Mouse (Mus musculus) NIH3T3 (cell line): ENCODE data around the gene Rock2.

Source experiments
- DNase-seq: peaks from one replicate; pipeline ENCODE4 v3.0.0-alpha.2; 2012; ENCODE audit warnings: low read depth

Gene Rock2

DNA sequence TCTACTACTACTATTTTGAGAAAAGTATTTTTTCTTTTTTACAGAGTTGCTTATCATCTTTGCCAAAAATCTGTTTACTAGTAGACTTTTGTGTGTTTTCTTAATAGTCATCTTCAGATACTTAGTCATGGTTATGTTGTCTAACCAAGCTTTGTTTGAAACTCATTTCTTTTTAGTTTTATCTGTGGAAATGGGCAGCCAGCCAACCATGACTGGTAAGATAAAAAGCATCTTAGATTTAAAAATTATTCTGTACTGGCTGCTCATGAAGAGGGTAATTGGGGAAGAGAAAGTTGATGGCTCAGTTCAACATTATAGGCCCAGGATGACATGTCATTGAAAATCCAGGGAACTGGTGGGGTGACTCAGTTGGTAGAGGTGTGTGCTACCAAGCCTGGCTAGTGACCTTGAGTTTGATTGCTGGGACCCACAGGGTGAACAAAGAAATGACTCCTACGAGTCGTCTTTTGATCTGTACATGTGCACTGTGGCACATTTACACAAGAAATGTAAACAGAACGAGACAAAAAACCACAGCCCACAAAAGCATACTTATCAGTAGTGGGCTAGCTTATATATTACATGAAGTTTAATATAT lies 6.0 kb downstream of the Rock2 start:
- DNase-seq = peak; percentile 32

DNA sequence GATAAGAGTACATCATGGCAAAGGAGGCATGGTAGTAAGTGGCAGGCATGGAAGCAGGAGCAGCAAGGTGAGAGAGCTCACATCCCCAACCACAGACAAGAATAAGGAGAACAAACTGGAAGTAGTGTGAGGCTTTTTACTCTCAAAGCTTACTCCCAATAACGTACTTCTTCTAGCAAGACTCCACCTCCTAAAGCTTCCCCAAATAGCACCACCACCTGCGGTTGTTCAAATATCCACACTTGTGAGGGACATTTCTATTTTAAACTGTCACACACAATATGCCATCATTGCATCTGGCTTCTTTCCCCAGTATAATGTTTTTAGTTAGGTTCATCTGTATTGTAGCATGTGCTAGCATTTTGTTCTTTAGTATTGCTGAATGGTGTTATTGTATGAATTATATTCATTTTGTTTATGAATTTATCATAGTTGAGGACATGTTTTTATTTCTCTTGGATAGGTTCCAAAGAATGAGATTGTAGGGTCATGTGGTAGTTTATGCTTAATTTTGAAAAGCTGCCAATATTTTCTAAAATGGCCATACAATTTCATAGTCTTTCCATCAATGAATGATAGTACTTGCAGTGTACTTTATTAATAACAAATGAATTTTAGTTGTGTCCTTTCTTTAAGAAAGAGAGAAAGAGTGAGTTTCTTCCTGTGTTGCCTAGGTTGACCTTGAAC lies 9.4 kb downstream of the Rock2 start:
- peak; percentile 46 for DNase-seq

DNA sequence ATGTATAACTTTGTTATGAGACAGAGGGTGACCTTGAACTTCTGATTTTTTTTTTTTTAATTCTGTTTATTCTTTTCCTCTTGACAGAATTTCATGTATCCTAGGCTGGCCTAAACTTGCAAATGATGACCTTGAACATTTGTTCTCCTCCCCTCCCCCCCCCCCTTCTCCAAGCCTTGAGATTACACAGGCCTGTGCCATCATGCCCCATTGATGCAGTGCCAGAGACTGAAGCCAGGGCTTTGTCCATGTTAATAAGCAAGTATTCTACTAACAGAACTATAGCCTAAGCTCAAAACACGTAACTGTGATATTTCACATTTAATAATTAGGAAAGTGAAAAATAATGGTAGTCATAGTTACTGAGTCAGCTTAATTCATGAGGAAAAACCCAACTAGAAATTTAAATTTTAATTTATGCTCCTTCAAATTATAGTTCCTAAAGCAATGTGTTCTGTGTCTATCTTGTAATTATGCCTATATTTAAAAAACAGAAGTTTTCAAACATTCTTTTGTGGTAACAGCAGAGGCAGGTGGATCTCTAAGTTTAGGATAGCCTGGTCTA lies 12.7 kb downstream of the Rock2 start:
- no peak for DNase-seq

DNA sequence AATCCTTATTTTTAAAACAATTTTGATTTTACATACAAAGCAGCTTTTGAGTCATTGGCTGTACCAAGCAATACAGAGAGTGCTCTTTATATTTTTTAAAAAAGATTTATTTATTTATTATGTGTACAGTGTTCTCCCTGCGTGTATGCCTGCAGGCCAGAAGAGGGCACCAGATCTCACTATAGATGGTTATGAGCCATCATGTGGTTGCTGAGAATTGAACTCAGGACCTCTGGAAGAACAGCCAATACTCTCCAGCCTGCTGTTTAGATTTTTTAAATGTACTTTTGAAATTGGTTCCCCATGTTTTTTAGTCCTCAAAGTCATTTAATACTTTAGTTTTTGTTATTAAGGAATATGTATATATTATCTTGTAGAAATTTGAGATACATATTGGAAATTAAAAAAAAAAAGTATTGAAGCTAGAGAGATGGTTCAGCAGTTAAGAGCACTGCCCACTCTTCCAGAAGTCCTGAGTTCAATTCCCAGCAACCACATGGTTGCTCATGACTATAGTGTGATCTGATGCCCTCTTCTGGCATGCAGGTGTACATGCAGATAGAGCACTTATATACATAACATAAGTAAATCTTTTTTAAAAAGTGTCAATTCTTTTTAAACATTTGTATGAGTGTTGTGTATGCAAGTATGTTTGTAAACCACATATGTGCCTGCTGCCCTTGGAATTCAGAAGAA lies 13.4 kb downstream of the Rock2 start:
- DNase-seq = no peak

DNA sequence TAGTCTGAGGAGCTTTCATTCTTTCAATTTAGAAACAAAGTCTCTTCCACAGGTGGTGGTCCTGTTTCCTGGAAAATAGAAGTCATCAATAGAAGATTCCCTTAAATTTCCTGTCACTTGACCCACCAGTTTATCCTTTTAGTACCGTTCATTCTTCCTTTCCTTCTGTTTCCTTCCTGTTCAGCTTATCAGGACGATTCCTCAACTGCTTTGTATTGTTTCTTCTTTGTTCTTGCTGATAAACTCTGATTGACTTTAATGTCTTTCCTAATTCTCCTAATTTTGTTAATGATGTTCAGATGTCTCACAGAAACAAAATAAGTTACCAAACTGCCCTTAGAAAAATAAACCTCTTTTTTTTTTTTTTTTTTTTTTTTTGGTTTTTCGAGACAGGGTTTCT lies 16.8 kb downstream of the Rock2 start:
- no peak for DNase-seq

DNA sequence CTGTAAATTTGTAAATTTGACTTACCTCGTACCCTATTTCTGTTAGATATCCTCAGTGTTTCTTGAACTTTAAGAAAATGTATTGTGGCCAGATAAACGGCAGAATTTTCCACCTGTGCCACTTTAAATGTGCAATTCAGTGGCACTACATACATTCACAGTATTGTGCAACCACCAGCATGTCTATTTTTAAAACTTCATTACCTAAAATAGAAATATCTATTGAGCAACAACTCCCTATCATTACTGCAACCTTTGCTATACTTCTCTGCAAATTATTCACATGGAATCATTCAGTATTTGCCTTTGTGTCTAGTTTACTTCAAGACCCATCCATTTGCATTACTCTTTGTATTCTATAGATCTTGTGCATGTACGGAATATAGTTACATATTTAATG lies 17.9 kb downstream of the Rock2 start:
- DNase-seq = no peak

DNA sequence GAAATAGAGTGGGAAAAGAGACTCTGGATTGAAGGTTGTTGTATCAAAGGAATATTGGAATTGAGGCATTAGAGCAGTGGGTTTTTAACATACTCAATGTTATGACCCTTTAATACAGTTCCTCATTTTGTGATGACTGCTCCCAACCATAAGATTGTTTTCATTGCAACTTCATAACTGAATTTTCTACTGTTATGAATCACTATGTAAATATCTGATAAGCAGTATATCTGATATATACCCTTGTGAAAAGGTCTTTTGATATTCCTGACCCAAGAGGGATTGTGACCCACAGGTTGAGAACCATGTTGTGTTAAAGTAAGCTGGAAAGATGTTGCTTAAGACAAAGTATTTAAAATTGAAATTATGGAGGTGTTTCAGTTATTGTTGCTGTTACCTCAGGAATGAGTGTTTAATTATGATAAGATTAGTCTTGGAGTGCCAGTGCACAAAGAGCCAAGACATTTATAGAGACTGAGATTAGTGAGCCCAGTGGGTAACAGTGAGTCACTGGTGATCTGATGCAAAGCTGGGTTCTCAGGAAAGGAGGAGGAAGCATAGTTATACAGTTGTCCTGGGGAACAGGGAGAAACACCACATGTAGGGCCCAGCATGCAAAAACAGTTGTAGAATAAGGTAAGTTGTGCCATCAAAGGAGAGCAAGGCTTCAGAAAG lies 25.6 kb downstream of the Rock2 start:
- peak; percentile 66 for DNase-seq

DNA sequence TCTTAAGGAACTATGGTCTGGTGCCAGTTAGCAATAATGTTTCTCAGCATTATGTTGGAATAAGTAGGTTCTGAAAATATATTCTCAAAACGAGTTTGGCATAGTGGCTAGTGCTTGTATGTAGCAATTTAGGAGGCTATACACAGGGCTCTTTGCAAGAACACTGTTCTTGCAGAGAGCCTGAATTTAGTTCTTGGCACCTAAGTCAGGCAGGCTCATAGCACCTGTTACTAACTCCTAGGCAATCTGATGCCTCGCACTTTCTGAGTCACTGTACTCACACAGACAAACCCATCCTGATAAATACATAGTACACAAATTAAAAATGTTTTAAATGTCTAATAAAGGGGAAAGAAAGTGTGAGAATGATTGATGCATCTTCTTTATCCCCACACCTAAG lies 33.2 kb downstream of the Rock2 start:
- no peak for DNase-seq

DNA sequence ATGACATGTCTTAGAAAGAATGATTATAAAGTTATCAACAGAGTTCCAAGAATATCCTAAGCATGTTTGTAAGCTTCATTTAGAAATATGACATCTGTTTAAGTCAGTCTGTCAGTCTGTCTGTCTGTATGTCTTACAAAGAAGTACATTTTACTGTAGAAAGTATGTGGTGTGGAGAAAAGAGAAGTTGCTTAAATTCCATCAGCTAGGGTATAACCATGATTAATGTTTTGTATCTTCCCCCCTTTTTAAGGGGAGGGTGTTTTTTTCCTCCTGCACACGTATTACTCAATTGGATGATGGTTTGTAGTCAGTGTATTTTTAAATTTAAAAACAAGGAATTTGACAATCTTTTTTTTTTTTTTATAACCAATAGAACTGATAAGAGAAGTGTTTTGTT lies 39.7 kb downstream of the Rock2 start:
- no peak for DNase-seq

DNA sequence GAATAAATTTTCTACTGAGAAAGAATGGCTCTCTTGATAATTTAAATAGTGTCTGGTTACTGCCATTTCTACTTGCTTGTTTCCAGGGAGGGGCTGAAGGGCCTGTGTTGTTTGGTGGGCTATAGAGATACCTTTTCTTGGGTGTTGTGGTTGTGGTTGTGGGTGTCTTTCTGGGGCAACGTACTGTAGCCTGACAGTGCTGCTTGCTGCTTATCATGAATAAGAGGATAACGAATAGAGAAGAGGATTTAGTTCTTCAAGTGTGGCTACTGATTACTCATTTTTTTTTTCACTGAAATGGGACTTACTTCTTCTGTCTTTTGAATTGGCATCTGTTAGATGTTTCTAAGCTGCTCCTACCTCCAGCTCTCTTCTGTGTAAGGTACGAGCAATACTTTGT lies 47.3 kb downstream of the Rock2 start:
- no peak for DNase-seq

DNA sequence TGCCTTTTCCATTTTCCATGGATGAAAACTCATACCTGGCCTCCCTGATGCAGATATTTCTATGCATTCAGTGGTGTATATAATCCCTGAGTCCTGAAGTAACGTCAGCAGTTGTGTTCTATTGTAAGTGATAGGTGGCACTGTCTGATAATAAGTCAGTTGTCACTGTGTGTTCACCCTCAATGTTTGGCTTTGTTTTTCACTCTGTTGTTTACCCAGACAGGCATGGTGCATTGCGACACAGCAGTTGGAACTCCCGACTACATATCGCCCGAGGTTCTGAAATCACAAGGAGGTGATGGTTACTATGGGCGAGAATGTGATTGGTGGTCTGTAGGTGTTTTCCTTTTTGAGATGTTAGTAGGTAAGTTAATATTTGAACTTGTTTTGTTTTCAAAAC lies 53.5 kb downstream of the Rock2 start:
- no peak for DNase-seq

DNA sequence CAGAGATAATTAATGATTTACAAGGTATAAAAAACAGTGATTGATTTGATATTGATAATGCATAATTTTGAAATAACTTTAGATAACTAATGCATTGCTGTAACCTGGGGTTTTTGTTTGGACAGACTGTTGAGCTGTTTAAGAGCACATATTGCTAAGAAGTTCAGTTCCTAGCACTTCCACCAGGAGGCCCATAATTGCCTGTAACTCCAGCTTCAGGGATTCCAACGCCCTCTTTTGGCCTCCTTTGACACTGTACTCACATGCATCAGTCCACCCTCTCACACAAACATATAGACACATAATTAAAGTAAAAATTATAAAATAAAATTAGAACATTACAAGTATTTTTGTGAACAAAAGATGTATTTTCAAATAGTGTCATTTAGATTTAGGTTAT lies 64.2 kb downstream of the Rock2 start:
- peak; percentile 51 for DNase-seq

DNA sequence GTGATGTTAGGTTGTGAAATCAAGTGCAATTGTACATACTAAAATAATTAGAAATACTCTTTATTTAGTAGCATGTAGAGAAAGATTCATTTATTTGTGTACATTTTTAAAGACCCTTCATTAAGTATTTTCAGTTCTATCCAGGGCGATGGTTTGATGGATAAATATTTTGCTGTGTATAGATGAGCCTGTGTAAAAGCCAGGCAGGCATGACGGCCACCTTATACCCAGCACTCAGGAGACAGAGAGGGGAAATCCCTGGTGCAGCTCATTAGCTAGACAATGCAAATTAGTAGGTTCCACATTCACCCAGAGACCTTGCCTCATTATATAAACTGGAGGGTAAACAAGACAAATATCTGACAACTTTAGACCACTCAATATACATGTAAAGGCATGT lies 68.7 kb downstream of the Rock2 start:
- DNase-seq = no peak

DNA sequence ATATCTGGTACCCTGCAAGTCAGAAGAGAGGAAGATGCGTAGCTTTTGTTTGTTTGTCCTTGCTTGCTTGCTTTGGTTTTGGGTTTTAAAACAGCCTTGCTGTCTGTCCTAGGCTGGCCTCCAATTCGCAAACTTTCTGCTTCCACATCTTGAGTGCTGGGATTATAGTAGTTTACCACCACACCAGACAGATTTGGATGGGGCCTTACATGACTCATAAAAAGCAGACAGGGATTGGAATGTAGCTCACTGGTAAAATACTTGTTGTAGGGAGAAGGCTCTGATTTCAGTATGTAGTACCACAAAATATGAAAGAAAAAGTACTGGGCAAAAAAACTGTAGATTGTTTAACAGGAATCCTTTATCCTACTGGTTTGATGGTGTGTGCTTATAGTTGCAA lies 72.1 kb downstream of the Rock2 start:
- DNase-seq = peak; percentile 70

DNA sequence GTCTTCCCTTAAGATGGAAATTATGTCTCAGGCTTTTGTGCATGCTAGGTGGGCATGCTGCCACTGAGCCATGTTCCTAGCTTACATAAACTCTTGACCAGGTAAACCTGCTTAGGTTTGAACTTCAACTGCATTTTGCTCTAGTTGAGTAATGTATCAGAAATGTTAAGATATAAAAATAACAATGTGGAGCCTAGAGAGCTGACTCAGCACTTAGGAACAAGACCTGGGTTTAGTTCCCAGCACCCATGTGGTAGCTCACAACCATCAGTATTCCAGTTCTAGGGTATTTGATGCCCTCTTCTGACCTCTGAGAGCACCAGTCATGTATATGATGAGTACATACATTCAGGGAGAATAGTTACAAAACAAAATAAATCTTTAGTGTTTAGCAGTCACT lies 82.4 kb downstream of the Rock2 start:
- DNase-seq = no peak

DNA sequence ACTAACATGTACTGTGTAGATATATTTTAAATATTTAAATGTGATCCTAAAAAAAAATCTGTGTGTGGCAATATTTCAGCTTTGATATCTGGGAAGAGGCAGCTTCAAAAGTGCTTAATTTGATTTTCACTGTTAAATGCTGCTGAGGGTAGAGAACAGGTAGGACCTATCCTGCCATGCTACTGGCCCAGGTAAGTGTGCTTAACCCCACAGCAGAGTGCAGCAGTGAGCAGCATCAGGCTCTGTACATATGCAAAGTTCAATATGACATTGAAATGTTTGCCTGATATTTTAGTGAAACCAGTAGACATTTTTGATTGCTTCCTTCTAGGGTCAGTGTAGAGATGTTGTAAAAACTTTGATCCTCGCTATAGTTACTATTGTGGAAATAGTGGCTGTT lies 91.1 kb downstream of the Rock2 start:
- DNase-seq = no peak

DNA sequence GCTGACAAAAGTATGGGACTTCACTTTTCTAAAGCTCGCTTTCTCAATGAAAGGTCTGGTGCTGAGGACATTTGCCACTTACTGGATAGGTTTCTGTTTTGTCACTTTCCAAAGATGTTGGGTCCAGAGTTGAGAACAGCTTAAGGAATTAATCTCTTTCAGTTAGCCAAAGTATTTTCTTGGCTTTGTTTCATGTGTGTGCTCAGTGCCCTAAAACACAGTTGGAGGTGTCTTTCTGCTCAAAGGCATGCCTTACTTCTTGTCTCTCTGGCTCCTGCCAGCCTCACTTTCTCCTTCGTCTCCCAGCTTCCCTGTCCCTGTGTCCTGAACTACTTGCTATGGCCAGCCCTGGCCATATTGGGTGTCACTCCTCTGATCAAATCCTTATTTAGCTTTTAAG lies 96.7 kb downstream of the Rock2 start:
- DNase-seq = no peak

DNA sequence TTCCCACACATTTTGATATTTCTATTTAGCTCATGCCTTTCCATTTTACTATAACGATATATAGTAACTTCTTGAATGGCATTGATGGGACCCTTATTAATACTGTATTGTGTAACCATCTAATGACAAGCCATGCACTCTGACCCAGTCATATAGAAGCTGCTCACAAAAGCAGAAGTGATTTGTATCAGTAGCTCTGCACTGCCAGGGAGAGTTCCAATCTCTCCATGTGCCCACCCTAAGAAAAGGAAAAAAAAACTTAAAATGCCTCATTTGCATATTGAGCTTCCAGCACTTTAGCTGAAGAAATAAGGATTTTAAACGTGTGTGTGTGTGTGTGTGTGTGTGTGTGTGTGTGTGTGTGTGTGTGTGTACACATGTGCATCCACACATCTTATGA lies 97.7 kb downstream of the Rock2 start:
- no peak for DNase-seq

DNA sequence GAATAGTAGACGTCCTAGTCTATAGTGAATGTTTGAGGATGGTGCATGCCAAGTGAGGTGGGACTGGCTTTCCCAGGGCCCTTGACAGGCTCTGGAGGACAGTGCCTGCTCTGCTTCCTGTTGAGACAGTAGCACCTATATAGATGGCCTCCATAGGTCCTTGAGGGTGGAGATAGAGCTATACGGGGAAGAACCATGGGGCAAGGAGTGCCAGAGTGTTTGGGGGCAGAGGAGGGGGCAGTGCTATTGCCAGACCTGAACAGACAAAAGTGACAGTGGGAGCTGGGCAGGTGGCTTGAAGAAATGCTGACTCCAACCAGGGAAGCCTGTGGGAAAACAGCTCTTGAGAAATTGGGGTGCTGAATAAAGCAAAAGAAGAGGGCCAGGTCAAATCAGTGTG lies 99.6 kb downstream of the Rock2 start:
- DNase-seq = no peak

DNA sequence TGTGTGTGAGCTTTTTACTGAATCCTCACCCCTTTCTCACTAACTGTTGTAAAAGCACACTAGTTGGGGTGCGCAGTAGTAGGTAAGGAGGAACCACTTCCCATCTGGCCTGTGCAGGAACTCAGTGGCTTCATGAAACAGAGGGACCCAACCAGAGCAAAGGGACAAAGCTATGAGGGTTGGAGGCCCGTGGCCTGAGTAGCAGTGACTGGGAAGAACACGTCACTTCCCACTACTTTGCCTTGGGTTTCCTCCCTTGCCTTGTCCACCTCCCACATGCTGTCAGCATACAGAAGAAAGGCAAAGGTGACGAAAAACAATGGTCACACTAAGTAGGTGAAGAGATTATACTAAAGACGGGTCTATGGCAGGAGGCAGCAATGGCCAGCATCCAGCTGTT lies 101.6 kb downstream of the Rock2 start:
- DNase-seq = no peak

DNA sequence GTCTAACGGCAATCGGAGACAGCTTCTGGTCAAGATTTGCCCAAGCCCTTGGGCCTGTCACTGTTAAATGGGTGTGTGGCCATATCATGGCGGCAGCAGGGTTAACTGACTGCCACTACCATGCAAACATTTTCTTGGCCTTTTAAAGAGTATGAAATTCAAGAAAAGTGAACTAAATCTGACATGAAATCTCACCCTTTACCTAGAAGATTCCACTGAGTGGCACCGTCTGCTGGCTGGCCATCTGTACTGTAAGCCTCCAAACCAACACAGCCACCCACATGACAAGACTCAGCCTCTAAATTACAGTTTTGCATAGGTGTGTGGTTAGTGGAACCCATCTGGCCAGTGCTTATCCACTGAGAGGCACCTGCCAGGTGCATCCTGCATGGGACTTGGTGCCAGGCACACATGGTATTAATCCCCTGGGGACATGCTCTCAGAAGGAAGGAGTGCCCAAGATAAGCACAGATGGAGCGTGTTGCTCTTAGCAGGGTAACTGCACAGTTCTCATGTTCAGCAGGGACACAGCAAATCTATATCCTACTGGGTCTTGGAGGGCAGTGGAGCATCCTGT lies 102.3 kb downstream of the Rock2 start:
- DNase-seq = no peak

DNA sequence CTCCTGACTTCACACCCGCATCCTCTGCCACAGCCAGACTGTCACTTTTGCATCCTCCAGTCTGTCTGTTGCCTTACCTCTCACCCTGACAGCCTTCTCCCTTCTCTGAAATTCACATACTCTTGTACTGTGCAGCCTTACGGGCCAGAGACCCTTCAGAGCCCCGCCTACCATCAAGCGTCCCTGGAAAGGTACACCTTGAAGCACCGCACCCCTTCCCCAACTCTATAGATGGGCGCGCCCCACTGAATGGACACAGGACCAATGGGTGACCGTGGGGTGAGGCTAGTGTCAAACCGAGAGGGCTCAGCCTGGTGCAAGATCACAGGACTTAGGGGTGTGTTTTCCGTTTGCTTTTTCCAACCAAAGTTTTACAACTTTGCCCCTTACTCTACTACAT lies 104.5 kb downstream of the Rock2 start:
- DNase-seq = no peak
